Mouse (Mus musculus) stomach, embryonic 14.5 days (tissue): ENCODE measurements at regions not wholly inside any gene's neighbourhood (a gene's known extent, or its start where the extent isn't known, plus 50 kb on each side); places are given as distances from the start of the nearest gene placed in this dataset.

ENCODE experiments used
- ATAC-seq: fragments of 200-750 bp; cut with Nextera tagmentation; 2 replicates; pipeline ENCODE4 v1.8.0; 2017; ENCODE audit warnings: low read depth, moderate TSS enrichment; ENCODE audit not compliant: insufficient number of reproducible peaks, insufficient read depth, low FRiP score
- H3K27ac ChIP-seq: fragments of 300-500 bp; sonication (generic); 2 replicates; pipeline ENCODE4 v1.5.1; 2014; ENCODE audit warnings: mild to moderate bottlenecking, low read length, moderate library complexity, mixed read lengths
- H3K27me3 ChIP-seq: fragments of 300-500 bp; sonication (generic); 2 replicates; pipeline ENCODE4 v1.6.1; 2014; ENCODE audit warnings: low read length, control low read depth, mixed read lengths; ENCODE audit not compliant: control insufficient read depth, insufficient read depth
- H3K36me3 ChIP-seq: fragments of 300-500 bp; sonication (generic); 2 replicates; pipeline ENCODE4 v1.6.1; 2014; ENCODE audit warnings: mild to moderate bottlenecking, control low read depth, low read length, moderate library complexity, mixed read lengths; ENCODE audit not compliant: control insufficient read depth, insufficient read depth
- H3K4me1 ChIP-seq: fragments of 300-500 bp; sonication (generic); 2 replicates; pipeline ENCODE4 v1.6.1; 2014; ENCODE audit warnings: low read length, control low read depth, mixed read lengths; ENCODE audit not compliant: control insufficient read depth, insufficient read depth
- H3K4me2 ChIP-seq: fragments of 300-500 bp; sonication (generic); replicated peaks from 2 replicates; pipeline ENCODE4 v1.6.1; 2014; ENCODE audit warnings: low read depth, low read length, control low read depth
- H3K4me3 ChIP-seq: fragments of 300-500 bp; sonication (generic); 2 replicates; pipeline ENCODE4 v1.5.1; 2014; ENCODE audit warnings: low read depth, low read length, control low read depth
- H3K9ac ChIP-seq: fragments of 300-500 bp; sonication (generic); replicated peaks from 2 replicates; pipeline ENCODE4 v1.6.1; 2014; ENCODE audit warnings: low read depth, mild to moderate bottlenecking, control low read depth, low read length, moderate library complexity, mixed read lengths
- H3K9me3 ChIP-seq: fragments of 300-500 bp; sonication (generic); 2 replicates; pipeline ENCODE4 v1.6.1; 2016; ENCODE audit warnings: low read depth, low read length, control low read depth; ENCODE audit not compliant: control insufficient read depth
- WGBS: fragments of 180-500 bp; shearing (Covaris S2); extraction: QIAGEN DNeasy Blood & Tissue Kit; methylation state at CpG from one replicate; pipeline ENCODE4 v1.1.7; 2014; 5-methylcytosine and 5-hydroxymethylcytosine counted together

DNA sequence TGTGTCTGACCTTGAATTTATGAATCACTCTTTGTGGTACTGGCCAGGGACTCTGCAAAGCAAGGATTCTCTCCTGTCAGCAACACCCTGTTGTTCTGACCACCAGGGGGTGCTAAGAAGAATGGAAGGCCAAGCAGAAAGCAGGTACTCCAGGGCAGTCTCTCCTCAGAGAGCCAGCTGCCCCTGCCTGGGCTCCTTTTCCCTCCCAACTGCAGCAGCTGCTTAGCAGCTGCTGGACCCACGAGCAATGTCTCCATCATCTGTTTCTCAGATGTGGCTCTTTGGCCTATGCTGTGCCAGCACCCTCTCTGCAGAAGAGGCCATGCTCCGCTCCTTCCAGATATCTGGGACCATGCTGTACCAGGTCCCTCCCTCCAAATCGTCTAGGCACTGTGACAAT is 124.9 kb downstream of the Abhd5 start:
- H3K36me3 ChIP-seq = no peaks in the 10 kb centered on the region
- H3K27me3 ChIP-seq = no peaks in the 10 kb centered on the region
- H3K4me2 ChIP-seq = no peak overlapping the region
- ATAC-seq = no peak
- H3K4me3 ChIP-seq = no peak overlapping the region
- WGBS = 47% methylated on average over 3 of the region's 3 CpGs
- H3K9ac ChIP-seq = no peak overlapping the region
- H3K4me1 ChIP-seq = no peaks in the 10 kb centered on the region
- no peaks in the 10 kb centered on the region for H3K9me3 ChIP-seq
- H3K27ac ChIP-seq = no peak overlapping the region

DNA sequence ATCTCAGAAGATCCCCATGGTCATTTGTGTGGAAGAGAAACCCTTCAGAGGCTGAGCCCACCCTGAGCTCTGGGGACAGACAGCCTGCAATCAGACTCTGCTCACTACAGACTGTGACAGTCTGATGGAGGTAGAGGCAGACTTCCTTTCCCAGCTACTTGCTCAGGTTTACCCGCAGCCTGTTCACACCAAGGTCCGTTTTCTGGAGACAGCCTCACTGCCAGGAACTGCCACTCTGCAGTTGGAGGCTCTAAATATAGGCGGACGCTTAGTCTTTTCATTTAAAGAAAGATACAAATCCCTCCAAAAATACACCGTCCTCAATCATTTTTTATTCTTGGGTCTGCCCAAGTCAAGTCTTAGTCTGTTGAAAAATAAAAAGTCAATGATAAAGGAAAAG is 135.6 kb downstream of the Abhd5 start:
- no peak for ATAC-seq
- no peak overlapping the region for H3K9ac ChIP-seq
- H3K9me3 ChIP-seq = no peaks in the 10 kb centered on the region
- no peak overlapping the region for H3K4me3 ChIP-seq
- no peaks in the 10 kb centered on the region for H3K4me1 ChIP-seq
- 77% methylated on average over 5 of the region's 5 CpGs for WGBS
- H3K36me3 ChIP-seq = no peaks in the 10 kb centered on the region
- no peaks in the 10 kb centered on the region for H3K27me3 ChIP-seq
- no peak overlapping the region for H3K27ac ChIP-seq
- no peak overlapping the region for H3K4me2 ChIP-seq

DNA sequence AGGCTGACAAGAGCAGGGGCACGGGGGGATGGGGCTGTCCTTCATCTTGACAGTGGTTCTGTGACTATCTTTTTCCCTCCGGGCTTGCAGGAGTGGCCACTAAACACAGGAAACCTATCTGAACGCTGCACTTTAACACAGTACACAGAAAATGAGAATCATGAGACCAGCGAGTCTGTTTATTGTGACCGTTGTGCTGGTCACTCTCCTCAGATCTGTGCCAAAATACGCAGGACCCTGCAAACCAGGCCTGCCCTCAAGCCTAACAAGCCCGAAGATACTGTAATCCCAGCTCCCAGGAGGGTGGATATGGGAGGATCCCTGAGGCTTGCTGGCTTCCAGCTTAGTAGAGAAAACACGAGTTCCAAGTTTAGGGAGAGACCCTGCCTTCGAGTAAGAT is 143.3 kb downstream of the Abhd5 start:
- 75% methylated on average over 9 of the region's 9 CpGs for WGBS
- H3K4me1 ChIP-seq = no peaks in the 10 kb centered on the region
- no peak for ATAC-seq
- no peaks in the 10 kb centered on the region for H3K27me3 ChIP-seq
- no peak overlapping the region for H3K4me3 ChIP-seq
- no peaks in the 10 kb centered on the region for H3K9me3 ChIP-seq
- no peak overlapping the region for H3K4me2 ChIP-seq
- no peaks in the 10 kb centered on the region for H3K36me3 ChIP-seq
- no peak overlapping the region for H3K27ac ChIP-seq
- no peak overlapping the region for H3K9ac ChIP-seq

DNA sequence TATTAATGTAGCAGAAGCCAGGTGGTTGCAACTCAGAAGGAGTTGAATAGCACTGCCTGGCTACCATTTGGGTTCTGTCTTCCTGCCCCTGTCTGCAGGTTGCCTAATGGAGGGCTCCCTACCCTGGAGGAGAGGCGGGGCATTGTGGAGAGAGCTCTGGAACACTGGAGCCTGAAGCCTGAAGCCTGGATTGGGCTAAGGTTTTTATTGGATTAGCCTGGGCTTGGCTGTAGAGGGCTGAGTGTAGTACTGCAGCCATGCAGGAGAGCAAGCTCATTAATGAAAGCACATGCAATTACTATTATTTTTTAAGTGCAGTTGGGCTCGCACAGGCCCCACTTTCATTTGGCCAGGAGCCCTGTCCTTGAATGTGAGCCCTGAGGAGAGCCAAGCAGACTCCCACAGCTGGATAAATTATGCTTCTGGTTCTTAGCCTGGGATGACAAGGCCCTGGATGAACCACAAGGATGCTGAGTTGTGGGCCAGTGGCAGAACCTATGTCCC is 145.1 kb downstream of the Abhd5 start:
- H3K4me3 ChIP-seq = no peak overlapping the region
- no peak overlapping the region for H3K27ac ChIP-seq
- H3K4me2 ChIP-seq = no peak overlapping the region
- no peaks in the 10 kb centered on the region for H3K9me3 ChIP-seq
- H3K27me3 ChIP-seq = no peaks in the 10 kb centered on the region
- no peak overlapping the region for H3K9ac ChIP-seq
- ATAC-seq = 0 out of 2 replicates have a peak, but pooled peaks have one; percentile 10
- no peaks in the 10 kb centered on the region for H3K4me1 ChIP-seq
- no peaks in the 10 kb centered on the region for H3K36me3 ChIP-seq
- 76% methylated on average over 2 of the region's 2 CpGs for WGBS

DNA sequence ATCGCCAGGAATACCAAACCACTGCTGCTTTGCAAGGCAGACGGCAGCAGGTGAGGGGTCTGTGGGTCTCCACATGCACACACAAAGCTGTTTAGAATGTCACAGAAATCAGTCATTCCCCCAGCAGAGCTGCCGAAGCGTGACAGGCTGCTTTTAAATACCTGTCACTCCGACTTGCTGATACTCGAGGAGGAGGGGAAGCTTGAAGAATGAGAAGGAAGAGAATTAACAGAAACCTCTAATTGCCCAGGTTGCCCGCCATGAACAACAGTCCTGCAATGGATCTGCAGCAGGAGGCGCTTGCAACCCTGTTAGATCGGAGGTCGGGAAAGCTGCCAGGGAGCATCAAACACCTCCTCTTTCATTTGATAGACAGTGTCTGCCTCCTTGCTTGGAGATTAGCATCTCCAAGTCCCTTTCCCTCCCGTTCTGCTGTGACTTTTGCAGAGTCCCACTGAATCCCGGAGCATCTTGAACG is 150.5 kb downstream of the Abhd5 start:
- no peak overlapping the region for H3K9ac ChIP-seq
- no peak overlapping the region for H3K4me3 ChIP-seq
- no peak overlapping the region for H3K4me2 ChIP-seq
- no peaks in the 10 kb centered on the region for H3K9me3 ChIP-seq
- no peaks in the 10 kb centered on the region for H3K36me3 ChIP-seq
- H3K27ac ChIP-seq = no peak overlapping the region
- H3K27me3 ChIP-seq = no peaks in the 10 kb centered on the region
- no peaks in the 10 kb centered on the region for H3K4me1 ChIP-seq
- 35% methylated on average over 13 of the region's 13 CpGs for WGBS
- no peak for ATAC-seq

DNA sequence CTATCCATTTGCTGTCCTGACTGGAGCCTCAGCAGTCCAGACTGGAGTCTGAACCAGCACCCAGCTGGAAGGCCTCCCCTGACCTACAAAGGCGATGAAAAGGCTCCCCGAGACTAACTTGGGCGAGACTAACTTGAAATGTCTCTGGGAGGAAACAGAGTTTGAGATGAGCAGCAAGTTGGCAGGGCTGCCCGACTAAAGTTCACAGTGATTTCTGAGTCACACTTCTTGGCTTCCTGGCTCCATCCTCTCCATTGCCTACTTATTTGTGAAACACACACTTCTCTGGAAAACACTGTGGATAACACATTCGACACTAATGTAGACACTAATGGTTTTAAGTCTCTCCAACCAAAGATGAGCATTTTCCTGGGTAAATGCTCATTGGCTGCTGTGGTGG is 170.2 kb downstream of the Abhd5 start:
- ATAC-seq = no peak
- H3K27ac ChIP-seq = no peak overlapping the region
- no peak overlapping the region for H3K4me2 ChIP-seq
- WGBS = 71% methylated on average over 5 of the region's 5 CpGs
- no peaks in the 10 kb centered on the region for H3K36me3 ChIP-seq
- no peaks in the 10 kb centered on the region for H3K27me3 ChIP-seq
- H3K9ac ChIP-seq = no peak overlapping the region
- no peaks in the 10 kb centered on the region for H3K9me3 ChIP-seq
- no peak overlapping the region for H3K4me3 ChIP-seq
- H3K4me1 ChIP-seq = no peaks in the 10 kb centered on the region

DNA sequence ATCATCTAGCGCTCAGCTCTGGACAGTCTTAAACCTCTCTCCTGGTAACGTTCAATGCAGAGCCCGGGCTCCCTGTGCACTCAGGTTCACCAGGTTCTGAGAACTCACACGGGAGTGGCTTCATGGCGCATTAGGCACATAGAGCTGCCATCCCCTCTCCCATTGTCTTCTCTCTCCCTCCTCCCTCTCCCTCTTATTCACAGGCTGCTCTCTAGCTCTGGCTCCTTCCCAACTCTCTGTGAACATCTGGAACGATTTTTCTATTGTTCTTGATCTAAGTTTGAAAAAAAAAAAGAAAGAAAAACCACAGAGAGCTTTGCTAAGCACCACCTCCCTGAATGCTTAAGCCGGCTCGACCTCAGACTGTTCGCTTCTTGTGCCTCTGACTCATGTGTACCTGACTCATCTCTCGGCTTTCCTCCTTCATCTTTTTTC is 174.2 kb downstream of the Abhd5 start:
- Histone ChIP-seq H3K36me3 (no peaks in the 10 kb centered on the region), H3K9ac (no peak overlapping the region), H3K27me3 (no peaks in the 10 kb centered on the region), H3K4me2 (no peak overlapping the region), H3K9me3 (no peaks in the 10 kb centered on the region), H3K4me3 (no peak overlapping the region), H3K4me1 (no peaks in the 10 kb centered on the region), H3K27ac (no peak overlapping the region)
- ATAC-seq = no peak
- WGBS = 52% methylated on average over 10 of the region's 10 CpGs

DNA sequence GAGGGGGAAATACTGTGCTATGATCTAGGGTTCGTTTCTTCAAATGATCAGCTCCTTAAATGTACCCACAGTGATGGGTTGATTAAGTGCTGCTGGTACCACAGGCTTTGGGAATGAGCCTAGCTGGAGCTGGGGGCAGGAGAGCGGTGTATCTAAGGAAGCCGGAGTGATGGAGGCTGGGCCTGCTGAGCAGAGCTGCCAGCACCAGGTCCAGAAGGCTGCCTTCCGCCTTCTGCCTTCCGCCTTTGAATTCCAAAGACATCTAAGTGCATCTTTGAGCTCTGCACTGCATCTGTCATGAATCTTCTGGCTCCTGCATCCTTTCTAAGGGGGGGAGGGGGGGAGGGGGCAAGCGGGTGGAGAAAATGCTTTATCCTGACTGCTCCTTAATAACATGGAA is 176.9 kb downstream of the Abhd5 start:
- no peak for ATAC-seq
- H3K4me3 ChIP-seq = no peak overlapping the region
- no peaks in the 10 kb centered on the region for H3K27me3 ChIP-seq

DNA sequence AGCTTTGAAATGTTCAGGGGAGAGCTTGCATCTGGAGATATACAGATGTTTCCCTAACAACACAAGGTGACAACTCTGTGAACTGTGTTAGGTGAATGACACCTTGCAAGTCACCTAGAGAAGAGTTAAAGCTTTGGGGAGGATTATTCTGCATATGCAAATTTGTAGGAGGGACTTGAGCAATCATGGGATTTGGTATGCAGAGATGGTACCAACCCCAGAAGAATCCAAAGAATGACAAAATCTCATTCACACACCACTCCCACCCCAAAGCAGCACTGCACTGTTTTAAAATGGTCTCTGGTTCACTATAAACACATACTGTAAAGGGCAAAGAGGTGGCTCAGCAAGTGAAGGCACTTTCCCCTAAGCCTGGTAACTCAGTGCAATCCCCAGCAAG is 178.3 kb downstream of the Abhd5 start:
- H3K9ac ChIP-seq = no peak overlapping the region
- no peak for ATAC-seq
- H3K9me3 ChIP-seq = no peaks in the 10 kb centered on the region
- H3K4me3 ChIP-seq = no peak overlapping the region
- H3K27ac ChIP-seq = no peak overlapping the region
- H3K27me3 ChIP-seq = no peaks in the 10 kb centered on the region
- no peak overlapping the region for H3K4me2 ChIP-seq
- H3K4me1 ChIP-seq = 0 out of 2 replicates have a peak, but pooled peaks cover 2% of the 10 kb centered on the region
- H3K36me3 ChIP-seq = no peaks in the 10 kb centered on the region

More for the DNA sequence above, 176.9 kb downstream of the Abhd5 start:
- Histone ChIP-seq H3K4me1 (no peaks in the 10 kb centered on the region), H3K36me3 (no peaks in the 10 kb centered on the region), H3K4me2 (no peak overlapping the region), H3K9me3 (no peaks in the 10 kb centered on the region), H3K9ac (no peak overlapping the region), H3K27ac (no peak overlapping the region)
- WGBS = 60% methylated on average over 6 of the region's 6 CpGs
